Comparison of ENCODE assay signal across 13 mouse cellular contexts in genomic region chr9:61689939-61690338, GRCm38 (mm10).
A peak's percentile ranks its signal among the peaks of the same experiment; 100 is the strongest.
DNase-seq lines count a peak whose midpoint lies in the region; ATAC-seq lines count a peak whose summit lies in the region.
"Had no signal": no experiment of that assay in that cellular context is flagged by ENCODE, and none has a peak within 500 bp of the region (broad histone marks: within the 10 kb centered on the region; RNA-seq: fewer than 3 reads in every experiment).

No protein-coding gene starts in this region.

- H3K9me3 ChIP-seq in kidney, embryonic 14.5 days (ENCODE audit: control insufficient read depth, low read length) = no peaks in the 10 kb centered on the region
- H3K9me3 ChIP-seq in embryonic facial prominence, embryonic 11.5 days (replicated peaks; ENCODE audit: control insufficient read depth, low read length) = no peaks in the 10 kb centered on the region
- H3K9me3 ChIP-seq in limb, embryonic 11.5 days (ENCODE audit: control insufficient read depth, low read length) = no peaks in the 10 kb centered on the region
- H3K9me3 ChIP-seq: hindbrain, embryonic 10.5 days had no signal

- 41% methylated on average over 7 of the region's 7 CpGs for WGBS in kidney, embryonic 14.5 days
- WGBS in embryonic facial prominence, embryonic 11.5 days = 57% methylated on average over 7 of the region's 7 CpGs
- 40% methylated on average over 7 of the region's 7 CpGs for WGBS in limb, embryonic 11.5 days

- no peak overlapping the region for H3K4me2 ChIP-seq in kidney, embryonic 14.5 days (replicated peaks; ENCODE audit: low read depth, low read length)
- no peak overlapping the region for H3K4me2 ChIP-seq in embryonic facial prominence, embryonic 11.5 days (ENCODE audit: low read depth, low read length)
- H3K4me2 ChIP-seq in limb, embryonic 11.5 days (ENCODE audit: low read depth, severe bottlenecking) = no peak overlapping the region

- peaks cover 10% of the 10 kb centered on the region for H3K27me3 ChIP-seq in kidney, embryonic 14.5 days (ENCODE audit: control insufficient read depth, insufficient read depth, low read length)
- no peaks in the 10 kb centered on the region for H3K27me3 ChIP-seq in embryonic facial prominence, embryonic 11.5 days (ENCODE audit: control insufficient read depth, insufficient read depth, low read length)
- no peaks in the 10 kb centered on the region for H3K27me3 ChIP-seq in limb, embryonic 11.5 days (ENCODE audit: control insufficient read depth, insufficient read depth, low read length)
- H3K27me3 ChIP-seq: Patski had no signal

- H3K36me3 ChIP-seq in kidney, embryonic 14.5 days (ENCODE audit: control insufficient read depth, insufficient read depth, low read length) = no peaks in the 10 kb centered on the region
- no peaks in the 10 kb centered on the region for H3K36me3 ChIP-seq in embryonic facial prominence, embryonic 11.5 days (replicated peaks; ENCODE audit: control insufficient read depth, insufficient read depth, low read depth, low read length)
- no peaks in the 10 kb centered on the region for H3K36me3 ChIP-seq in limb, embryonic 11.5 days (ENCODE audit: control insufficient read depth, insufficient read depth, low read length)
- H3K36me3 ChIP-seq: hindbrain, embryonic 10.5 days had no signal

- H3K4me1 ChIP-seq in kidney, embryonic 14.5 days (ENCODE audit: control insufficient read depth, insufficient read depth, low read length) = peaks cover 11% of the 10 kb centered on the region
- H3K4me1 ChIP-seq in embryonic facial prominence, embryonic 11.5 days (ENCODE audit: control insufficient read depth, insufficient read depth, low read length) = no peaks in the 10 kb centered on the region; the same call in 1 of the 2 replicates
- H3K4me1 ChIP-seq in limb, embryonic 11.5 days (ENCODE audit: control insufficient read depth, insufficient read depth, low read length) = peaks cover 16% of the 10 kb centered on the region

- H3K9ac ChIP-seq in kidney, embryonic 14.5 days (ENCODE audit: low read depth, low read length) = no peak overlapping the region
- H3K9ac ChIP-seq in embryonic facial prominence, embryonic 11.5 days (replicated peaks; ENCODE audit: low read length) = no peak overlapping the region
- no peak overlapping the region for H3K9ac ChIP-seq in limb, embryonic 11.5 days (ENCODE audit: low read length)

- no peak for ATAC-seq in kidney, embryonic 14.5 days (ENCODE audit: low FRiP score, low TSS enrichment)
- no peak for ATAC-seq in embryonic facial prominence, embryonic 11.5 days (replicated peaks; ENCODE audit: insufficient number of reproducible peaks, low FRiP score, low TSS enrichment, low read depth)
- no peak for ATAC-seq in limb, embryonic 11.5 days (ENCODE audit: insufficient number of reproducible peaks, low FRiP score, low TSS enrichment, low read depth)
- ATAC-seq: forebrain, embryonic 14.5 days; Patski had no signal

- DNase-seq in gastrocnemius, postnatal 25 days = peak; percentile 59
- DNase-seq in gastrocnemius, postnatal 10 days = no peak
- DNase-seq in kidney, postnatal 14 days = peak; percentile 65
- peak; percentile 62 for DNase-seq in embryonic facial prominence, embryonic 11.5 days (ENCODE audit: low spot score)
- peak; percentile 49 for DNase-seq in limb, embryonic 11.5 days (ENCODE audit: low spot score)
- no peak for DNase-seq in retina, postnatal 1 day
- no peak for DNase-seq in adrenal gland, postnatal 36 days
- DNase-seq: cerebellum, adult 11-12 months; left cerebral cortex, postnatal 4 days had no signal

- no peak overlapping the region for H3K27ac ChIP-seq in kidney, embryonic 14.5 days (ENCODE audit: low read depth, low read length)
- H3K27ac ChIP-seq in embryonic facial prominence, embryonic 11.5 days (replicated peaks; ENCODE audit: low read depth, low read length) = no peak overlapping the region
- peak overlapping the region; percentile 45; the same call in 1 of the 2 replicates for H3K27ac ChIP-seq in limb, embryonic 11.5 days (replicated peaks; ENCODE audit: low read depth, low read length)
- H3K27ac ChIP-seq: hindbrain, embryonic 10.5 days had no signal

- no peak overlapping the region for H3K4me3 ChIP-seq in kidney, embryonic 14.5 days (ENCODE audit: low read length)
- no peak overlapping the region for H3K4me3 ChIP-seq in embryonic facial prominence, embryonic 11.5 days (ENCODE audit: low read depth, low read length)
- H3K4me3 ChIP-seq in limb, embryonic 11.5 days (ENCODE audit: low read depth, low read length) = no peak overlapping the region
- H3K4me3 ChIP-seq: hindbrain, embryonic 10.5 days had no signal

Comparison
In these comparisons a context has a peak if more than half of its experiments do, and no peak if none do; other contexts are left out.
1. DNase-seq: peak in gastrocnemius, postnatal 25 days (single experiment), kidney, postnatal 14 days (single experiment), embryonic facial prominence, embryonic 11.5 days (single experiment) and limb, embryonic 11.5 days (single experiment); none in gastrocnemius, postnatal 10 days (single experiment), retina, postnatal 1 day (single experiment) and adrenal gland, postnatal 36 days (0 of 2).